Mouse (Mus musculus) kidney, postnatal 14 days (tissue): ENCODE measurements around the gene Dok3.
A peak's percentile ranks its signal among the peaks of the same experiment; 100 is the strongest.

Source experiments
- DNase-seq: peaks from one replicate; pipeline ENCODE4 v3.0.0; 2022; ENCODE audit warnings: mixed read lengths

Gene Dok3

GRCm38 (mm10) chr13:55536194-55537175 lies 7.4 kb upstream of the Dok3 start, which contains the start of gene Ddx41:
TSS of gene Ddx41 (minus strand) at chr13:55536658.
- DNase-seq, result peak; percentile 100

GRCm38 (mm10) chr13:55535796-55536193 lies 6.7 kb upstream of the Dok3 start:
- no peak for DNase-seq

GRCm38 (mm10) chr13:55535191-55535590 lies 6.1 kb upstream of the Dok3 start:
- DNase-seq, result no peak

- DNase-seq, result no peak
These were observed 993 bp downstream of the Dok3 start for GRCm38 (mm10) chr13:55527834-55528772.

- DNase-seq, result no peak
These were observed 1.9 kb downstream of the Dok3 start for GRCm38 (mm10) chr13:55527212-55527611.

GRCm38 (mm10) chr13:55525733-55526553 lies 3.2 kb downstream of the Dok3 start:
- DNase-seq, result no peak

GRCm38 (mm10) chr13:55523951-55524600 lies 5.0 kb downstream of the Dok3 start:
- DNase-seq, result no peak

- peak; percentile 78 for DNase-seq
These were observed 5.8 kb downstream of the Dok3 start for GRCm38 (mm10) chr13:55523278-55523677.

- no peak for DNase-seq
These were observed 6.4 kb downstream of the Dok3 start for GRCm38 (mm10) chr13:55522730-55523129.

GRCm38 (mm10) chr13:55519606-55520005 lies 9.5 kb downstream of the Dok3 start:
- no peak for DNase-seq

- peak; percentile 88 for DNase-seq
These were observed 12.1 kb downstream of the Dok3 start for GRCm38 (mm10) chr13:55516955-55517354.

GRCm38 (mm10) chr13:55513828-55514227 lies 15.3 kb downstream of the Dok3 start:
- no peak for DNase-seq

- peak; percentile 95 for DNase-seq
These were observed 15.9 kb downstream of the Dok3 start, which contains the start of gene Pdlim7 for GRCm38 (mm10) chr13:55513111-55513748. TSS of gene Pdlim7 (minus strand) at chr13:55513676.

- peak; percentile 75 for DNase-seq
These were observed 16.6 kb downstream of the Dok3 start for GRCm38 (mm10) chr13:55512379-55513031.

GRCm38 (mm10) chr13:55511492-55511861 lies 17.6 kb downstream of the Dok3 start:
- peak; percentile 33 for DNase-seq

- peak; percentile 86 for DNase-seq
These were observed 18.2 kb downstream of the Dok3 start for GRCm38 (mm10) chr13:55510668-55511491.

GRCm38 (mm10) chr13:55510332-55510667 lies 18.8 kb downstream of the Dok3 start:
- DNase-seq, result no peak

- no peak for DNase-seq
These were observed 20.6 kb downstream of the Dok3 start for GRCm38 (mm10) chr13:55508531-55508930.

GRCm38 (mm10) chr13:55507877-55508276 lies 21.2 kb downstream of the Dok3 start:
- no peak for DNase-seq

- no peak for DNase-seq
These were observed 22.4 kb downstream of the Dok3 start for GRCm38 (mm10) chr13:55506697-55507096.
